Mouse (Mus musculus) stomach, postnatal 0 days (tissue): ENCODE results near the gene Rfc4.

ENCODE experiments used
- CTCF ChIP-seq: IDR thresholded peaks from 2 replicates; pipeline ENCODE4 v1.5.1; 2016; ENCODE audit warnings: antibody characterized with exemption, low read depth, mild to moderate bottlenecking, moderate library complexity
- EP300 ChIP-seq: optimal IDR thresholded peaks from 2 replicates; pipeline ENCODE3; 2016; ENCODE audit warnings: antibody characterized with exemption

DNA sequence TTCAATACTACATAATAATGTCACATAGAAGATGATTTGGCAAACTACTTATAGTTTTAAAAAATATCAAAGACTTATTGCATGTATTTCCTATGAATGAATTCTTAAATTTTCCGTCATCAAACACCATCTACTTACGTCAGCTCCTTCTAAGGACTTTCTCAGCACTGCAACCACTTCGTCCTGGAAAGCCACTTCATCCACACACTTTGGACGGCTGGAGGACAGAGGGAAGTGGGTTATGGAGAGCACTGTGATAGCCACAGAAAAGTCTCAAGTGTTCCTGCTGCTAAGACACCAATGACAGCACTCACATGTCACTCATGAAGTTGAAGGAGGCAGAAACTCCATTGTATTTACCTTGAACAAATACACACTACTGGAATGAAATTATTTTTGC, 3.1 kb downstream of the Rfc4 start:
- TF ChIP-seq CTCF (no peak), EP300 (no peak)
